Mouse (Mus musculus): ENCODE results near the gene Atp6v0a1. TPM values are rescaled to one million over a fixed set of nuclear protein-coding genes. Genes with fewer than 3 reads are reported as not detected.

Atp6v0a1 gene
- polyA plus RNA-seq (2012; rRNA removed) = 28.4 and 31.1 TPM in 2 replicates

GRCm38 (mm10) chr11:101009046-101009887 lies at the start of gene Atp6v0a1:
Atp6v0a1 (plus strand) TSS chr11:101009452.

DNA sequence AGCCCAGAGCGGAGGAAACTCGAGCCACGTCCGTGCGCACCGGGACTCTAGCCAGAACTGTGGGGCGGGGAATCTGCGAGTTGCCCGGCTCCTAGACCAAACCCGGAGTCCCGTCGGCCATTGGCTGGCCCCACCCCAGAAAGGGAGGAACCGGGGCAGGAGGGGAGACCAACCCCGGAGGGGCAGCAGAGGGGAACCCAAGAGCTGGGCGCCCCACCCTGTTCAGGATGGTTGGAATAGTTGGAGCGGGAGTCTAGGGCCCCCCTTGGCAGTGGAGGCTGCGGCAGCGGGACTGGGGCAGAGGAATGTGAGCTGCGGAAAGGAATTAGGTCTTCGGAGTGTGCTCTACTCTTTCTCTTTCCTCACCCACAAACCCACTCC lies 38.7 kb upstream of the Atp6v0a1 start, which contains the start of gene Cavin1:
Cavin1 (minus strand) TSS at position 331 of the 381 bp plus-strand sequence.

DNA sequence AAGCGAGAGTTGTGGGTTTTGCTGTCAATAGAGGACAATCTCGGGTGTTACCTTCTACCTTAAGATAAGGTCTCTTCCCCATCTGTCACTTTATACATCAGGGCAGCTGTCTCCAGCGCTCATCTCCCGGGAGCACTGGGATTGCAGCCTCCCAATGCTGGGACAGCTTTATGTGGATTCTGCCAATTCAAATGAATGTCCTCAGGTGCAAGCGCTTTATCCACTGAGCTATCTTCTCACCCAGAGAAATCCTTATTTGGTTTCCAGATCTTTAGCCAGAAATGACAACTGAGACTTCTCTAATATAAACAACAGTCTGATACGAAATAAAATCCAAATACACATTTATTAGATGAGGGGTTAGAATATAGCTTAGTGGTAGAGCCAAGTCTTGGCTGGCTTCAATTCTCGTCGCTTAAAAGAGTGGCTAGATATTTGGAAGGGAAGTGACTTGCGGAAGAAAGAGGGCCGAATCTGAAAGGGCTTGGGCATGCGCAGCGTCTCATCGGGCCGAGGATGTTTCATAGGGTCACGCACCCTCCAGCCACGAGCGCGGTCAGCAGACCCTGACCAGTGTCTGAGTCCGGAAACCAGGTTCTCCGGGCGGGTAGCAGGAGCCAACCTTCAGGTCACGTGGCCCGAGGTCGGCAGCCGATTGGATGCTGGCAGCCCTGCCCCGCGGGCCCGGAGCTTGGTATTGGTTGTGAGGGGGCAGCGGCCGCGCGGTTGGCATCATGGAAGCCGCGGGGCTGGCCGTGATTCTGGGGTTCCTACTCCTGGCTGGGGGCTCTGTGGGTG lies 60.3 kb downstream of the Atp6v0a1 start, which contains the start of gene Naglu:
Naglu (plus strand) TSS at position 622 of the 798 bp plus-strand sequence.

GRCm38 (mm10) chr11:101078121-101078520 lies 68.9 kb downstream of the Atp6v0a1 start, which contains the start of gene Hsd17b1:
Hsd17b1 (plus strand) TSS chr11:101078411.

GRCm38 (mm10) chr11:101082208-101083082 lies 73.2 kb downstream of the Atp6v0a1 start, which contains the start of gene Coasy:
Coasy (plus strand) TSS chr11:101082565.

GRCm38 (mm10) chr11:101086756-101087681 lies 77.8 kb downstream of the Atp6v0a1 start, which contains the start of gene Mlx:
Mlx (plus strand) TSS chr11:101087277.

GRCm38 (mm10) chr11:101095314-101096024 lies 86.2 kb downstream of the Atp6v0a1 start, which contains the start of gene Psmc3ip:
Psmc3ip (minus strand) TSS chr11:101095436.

Other genes starting within 250 kb of the Atp6v0a1 start
- not detected in 2 replicates for gene Kcnh4, start 249.5 kb upstream of the Atp6v0a1 start, polyA plus RNA-seq (2012; rRNA removed)
- not detected in 2 replicates for gene Hcrt, start 246.5 kb upstream of the Atp6v0a1 start, polyA plus RNA-seq (2012; rRNA removed)
- 1.9 and 2.3 TPM in 2 replicates for gene Ghdc, start 238.5 kb upstream of the Atp6v0a1 start, polyA plus RNA-seq (2012; rRNA removed)
- 11.0 and 13.0 TPM in 2 replicates for gene Stat5b, start 158.7 kb upstream of the Atp6v0a1 start, polyA plus RNA-seq (2012; rRNA removed)
- 6.8 and 8.9 TPM in 2 replicates for gene Stat5a, start 150.1 kb upstream of the Atp6v0a1 start, polyA plus RNA-seq (2012; rRNA removed)
- gene Stat3, start 69.9 kb upstream of the Atp6v0a1 start, polyA plus RNA-seq (2012; rRNA removed) = 17.2 and 19.3 TPM in 2 replicates
- gene Cavin1, start 38.6 kb upstream of the Atp6v0a1 start, polyA plus RNA-seq (2012; rRNA removed) = 7.0 and 7.8 TPM in 2 replicates
- 2.9 and 3.4 TPM in 2 replicates for gene Naglu, start 60.6 kb downstream of the Atp6v0a1 start, polyA plus RNA-seq (2012; rRNA removed)
- 0.16 and 0.29 TPM in 2 replicates for gene Hsd17b1, start 69.0 kb downstream of the Atp6v0a1 start, polyA plus RNA-seq (2012; rRNA removed)
- gene Coasy, start 73.1 kb downstream of the Atp6v0a1 start, polyA plus RNA-seq (2012; rRNA removed) = 13.9 and 16.1 TPM in 2 replicates
- 16.2 and 18.2 TPM in 2 replicates for gene Mlx, start 77.8 kb downstream of the Atp6v0a1 start, polyA plus RNA-seq (2012; rRNA removed)
- gene Psmc3ip, start 86.0 kb downstream of the Atp6v0a1 start, polyA plus RNA-seq (2012; rRNA removed) = 17.9 and 19.9 TPM in 2 replicates
- 18.0 and 21.8 TPM in 2 replicates for gene Retreg3, start 110.4 kb downstream of the Atp6v0a1 start, polyA plus RNA-seq (2012; rRNA removed)
- gene Tubg1, start 110.5 kb downstream of the Atp6v0a1 start, polyA plus RNA-seq (2012; rRNA removed) = 8.7 and 13.8 TPM in 2 replicates
- 0.08 and 0.11 TPM in 2 replicates for gene Tubg2, start 146.5 kb downstream of the Atp6v0a1 start, polyA plus RNA-seq (2012; rRNA removed)
- gene Cntnap1, start 161.1 kb downstream of the Atp6v0a1 start, polyA plus RNA-seq (2012; rRNA removed) = 0.14 and 0.15 TPM in 2 replicates
- gene Plekhh3, start 161.9 kb downstream of the Atp6v0a1 start, polyA plus RNA-seq (2012; rRNA removed) = 0.95 and 0.97 TPM in 2 replicates
- gene Ccr10, start 166.0 kb downstream of the Atp6v0a1 start, polyA plus RNA-seq (2012; rRNA removed) = not detected in 2 replicates
- gene Ezh1, start 217.0 kb downstream of the Atp6v0a1 start, polyA plus RNA-seq (2012; rRNA removed) = 8.9 and 9.4 TPM in 2 replicates
- gene Ramp2, start 236.6 kb downstream of the Atp6v0a1 start, polyA plus RNA-seq (2012; rRNA removed) = 13.0 and 15.1 TPM in 2 replicates
- 34.6 and 40.2 TPM in 2 replicates for gene Vps25, start 244.3 kb downstream of the Atp6v0a1 start, polyA plus RNA-seq (2012; rRNA removed)